Mouse (Mus musculus) spleen, adult 18-20 months (tissue): ENCODE data around the gene Slc27a5.

Experiments
- DNase-seq, 2 experiments: peaks; one replicate each; pipeline ENCODE4 v3.0.0; 2022; ENCODE audit warnings: mixed read lengths in 2 of 2

The Slc27a5 gene

DNA sequence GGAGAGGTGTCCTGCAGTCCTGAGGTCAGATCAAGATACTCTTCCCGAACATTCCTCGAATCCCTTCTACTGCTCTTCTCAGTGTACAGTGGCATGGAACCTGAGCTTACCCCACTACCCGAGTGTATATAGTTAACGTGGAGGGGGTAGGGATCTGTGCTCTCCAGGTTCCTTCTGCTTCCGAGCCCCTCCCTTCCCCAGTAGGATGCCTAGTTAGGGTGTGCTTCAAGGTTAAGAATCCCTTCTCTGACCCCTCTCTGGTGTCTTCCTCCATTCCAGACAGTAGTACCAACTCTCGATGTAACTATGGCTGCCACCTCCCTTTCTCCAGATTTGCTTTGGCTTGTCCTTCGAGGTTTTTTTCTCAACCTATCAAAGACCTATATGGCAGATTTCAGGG, 17.7 kb downstream of the Slc27a5 start:
- no peak for DNase-seq

DNA sequence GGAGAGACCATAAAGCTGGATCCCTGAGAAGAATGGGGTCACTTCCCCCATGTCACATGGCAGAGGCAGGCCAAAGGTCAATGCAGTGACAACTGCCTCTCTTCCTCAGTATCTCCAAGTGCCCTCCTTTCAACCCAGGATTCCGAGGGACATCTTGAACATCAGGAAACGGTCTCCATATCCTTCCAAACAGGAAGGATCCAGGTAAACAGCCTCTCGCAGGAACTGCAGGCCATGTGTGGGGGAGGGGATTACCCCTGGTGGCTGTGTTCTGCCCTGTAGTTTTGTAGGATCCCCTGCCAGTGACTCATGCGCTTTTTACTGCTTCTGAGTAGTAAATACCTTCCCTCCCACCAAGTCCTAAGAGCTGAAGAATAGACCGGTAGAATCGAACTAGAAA, 18.2 kb downstream of the Slc27a5 start:
- DNase-seq: no peak

DNA sequence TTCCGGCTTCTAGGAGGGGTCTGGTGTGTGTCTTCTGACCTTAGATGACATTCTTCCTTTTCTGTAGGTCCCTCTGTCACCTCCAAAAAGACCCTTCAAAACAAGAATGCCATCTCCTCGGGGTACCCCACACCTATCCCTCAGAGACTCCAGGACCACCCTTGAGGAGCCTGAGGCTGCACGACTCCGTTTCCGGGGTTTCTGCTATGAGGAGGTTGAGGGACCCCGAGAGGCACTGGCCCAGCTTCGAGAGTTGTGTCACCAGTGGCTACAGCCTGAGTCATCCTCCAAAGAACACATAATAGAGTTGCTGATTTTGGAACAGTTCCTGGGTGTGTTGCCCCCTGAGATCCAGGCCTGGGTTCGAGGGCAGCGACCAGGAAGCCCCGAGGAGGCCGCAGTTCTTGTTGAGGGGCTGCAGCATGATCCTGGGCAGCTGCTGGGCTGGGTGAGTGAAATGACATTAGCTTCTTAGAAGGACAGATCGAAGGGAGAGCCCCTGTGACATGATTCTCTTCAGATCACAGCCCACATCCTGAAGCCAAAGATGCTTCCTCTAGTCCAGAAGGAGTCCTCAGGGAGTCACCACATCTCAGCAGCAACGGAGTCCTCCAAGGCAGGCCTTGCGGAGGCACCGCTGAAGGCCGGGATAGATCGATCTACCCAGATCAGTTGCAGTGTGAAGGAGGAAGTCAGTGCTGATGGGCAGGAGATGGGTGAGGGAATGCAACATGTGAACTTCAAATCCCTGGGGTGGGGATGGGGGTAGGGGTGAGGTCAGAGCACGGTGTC, 18.9 kb downstream of the Slc27a5 start:
- peak in 1 of 2 experiments; percentile 8 for DNase-seq

DNA sequence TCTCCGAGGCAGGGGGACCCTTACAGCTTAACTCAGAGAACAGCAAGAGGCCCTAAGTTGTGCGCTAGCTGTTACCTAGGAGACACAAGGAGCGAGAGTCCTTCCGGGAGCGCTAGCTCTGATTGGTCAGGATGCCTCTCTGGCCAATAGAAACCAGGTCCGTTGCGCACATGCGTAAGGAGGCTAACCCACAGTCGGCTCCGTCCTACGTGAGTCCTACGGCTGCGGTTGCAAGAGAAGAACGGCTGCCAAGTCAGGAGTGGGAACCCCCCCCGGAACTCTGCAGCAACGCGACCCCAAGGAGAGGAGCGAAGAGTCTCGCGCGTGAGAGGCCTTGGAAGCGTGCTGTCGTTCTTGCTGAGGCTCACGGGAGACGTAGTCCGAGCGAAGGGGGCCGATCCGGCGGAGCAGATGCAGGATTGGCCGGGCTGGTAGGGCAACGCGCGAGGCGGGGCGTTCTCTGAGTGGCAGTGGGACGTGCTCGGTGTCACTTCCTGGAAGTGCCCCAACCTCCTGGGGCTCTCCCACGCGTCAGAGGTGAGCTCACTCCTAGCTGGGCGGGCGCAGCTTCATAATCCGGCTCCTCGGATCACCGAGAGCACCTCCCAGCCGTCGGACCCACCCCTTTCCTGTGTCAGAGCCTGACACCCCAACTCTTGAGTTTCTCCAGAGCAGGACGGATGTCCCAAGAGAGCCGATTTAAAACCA, 20.2 kb downstream of the Slc27a5 start, which contains the start of gene Zfp446:
Gene Zfp446, plus strand, starts transcription at position 167 of the 708 bp plus-strand sequence.
- peak; percentile 91 to 96 for DNase-seq

DNA sequence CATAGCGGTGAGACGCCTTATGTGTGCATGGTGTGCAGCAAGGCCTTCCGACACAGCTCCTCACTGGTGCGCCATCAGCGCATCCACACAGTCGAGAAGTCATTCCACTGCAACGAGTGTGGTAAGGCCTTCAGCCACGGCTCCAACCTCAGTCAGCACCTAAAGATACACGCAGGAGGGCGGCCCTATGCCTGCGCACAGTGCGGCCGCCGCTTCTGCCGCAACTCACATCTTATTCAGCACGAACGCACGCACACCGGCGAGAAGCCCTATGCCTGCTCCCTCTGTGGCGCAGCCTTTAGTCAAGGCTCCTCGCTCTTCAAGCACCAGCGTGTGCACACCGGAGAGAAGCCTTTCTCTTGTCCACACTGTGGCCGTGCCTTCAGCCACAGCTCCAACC, 27.1 kb downstream of the Slc27a5 start:
- DNase-seq: no peak

DNA sequence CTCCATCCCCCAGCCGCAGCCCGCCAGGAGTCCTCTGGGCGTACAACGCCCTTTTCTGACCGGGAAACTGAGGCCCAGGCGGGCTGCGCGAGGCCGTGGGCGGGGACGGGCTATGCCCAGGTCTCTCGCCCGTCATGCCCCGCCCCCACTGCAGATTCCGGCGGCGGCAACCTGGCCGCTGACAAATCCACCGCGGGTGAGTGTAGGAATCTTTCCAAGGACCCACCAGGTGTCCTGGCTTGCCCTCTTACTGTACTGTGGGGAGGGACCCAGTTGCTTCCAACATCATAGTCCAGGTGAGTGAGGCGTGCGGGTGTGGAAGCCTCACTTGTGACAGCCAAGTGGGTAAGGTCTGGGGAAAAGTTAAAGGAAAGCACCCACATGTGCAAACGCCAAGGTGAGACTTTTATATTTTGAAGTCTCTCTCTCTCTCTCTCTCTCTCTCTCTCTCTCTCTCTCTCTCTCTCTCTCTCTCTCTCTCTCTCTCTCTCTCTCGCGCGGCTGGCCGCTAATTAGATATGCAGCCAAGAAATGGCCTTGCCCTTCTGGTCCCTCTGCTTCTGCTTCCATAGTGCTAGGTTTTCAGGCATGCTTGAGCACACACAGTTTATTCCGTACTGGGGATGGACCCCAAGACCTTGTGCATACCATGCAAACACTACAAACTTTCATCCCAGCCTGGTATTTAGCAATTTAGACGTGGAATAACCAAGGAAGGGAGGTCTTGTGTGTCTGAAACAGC, 31.7 kb downstream of the Slc27a5 start:
- DNase-seq: peak; percentile 46 to 71

DNA sequence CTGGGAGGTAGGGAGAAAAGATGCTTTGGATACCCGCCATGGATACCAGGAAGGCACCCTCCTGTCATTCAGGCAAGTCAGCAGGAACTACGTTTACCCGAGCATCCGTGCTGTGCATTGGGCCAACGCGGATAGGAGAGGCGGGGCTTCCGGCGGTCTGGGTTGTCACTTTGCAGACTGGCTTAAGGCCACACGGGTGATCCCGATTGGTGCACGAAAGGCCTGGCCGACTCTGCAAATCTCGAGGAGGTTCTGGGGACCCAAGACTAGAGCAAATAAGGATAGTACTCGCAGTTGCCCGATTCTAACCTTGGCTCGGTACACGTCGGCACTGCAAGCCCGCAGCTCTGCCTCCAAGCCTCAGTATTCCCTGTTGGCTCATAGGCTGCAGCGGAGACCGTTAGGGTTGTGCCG, 32.3 kb downstream of the Slc27a5 start, which contains the start of gene Zfp324:
Gene Zfp324, plus strand, starts transcription at position 161 of the 414 bp plus-strand sequence.
- peak; percentile 77 to 86 for DNase-seq

DNA sequence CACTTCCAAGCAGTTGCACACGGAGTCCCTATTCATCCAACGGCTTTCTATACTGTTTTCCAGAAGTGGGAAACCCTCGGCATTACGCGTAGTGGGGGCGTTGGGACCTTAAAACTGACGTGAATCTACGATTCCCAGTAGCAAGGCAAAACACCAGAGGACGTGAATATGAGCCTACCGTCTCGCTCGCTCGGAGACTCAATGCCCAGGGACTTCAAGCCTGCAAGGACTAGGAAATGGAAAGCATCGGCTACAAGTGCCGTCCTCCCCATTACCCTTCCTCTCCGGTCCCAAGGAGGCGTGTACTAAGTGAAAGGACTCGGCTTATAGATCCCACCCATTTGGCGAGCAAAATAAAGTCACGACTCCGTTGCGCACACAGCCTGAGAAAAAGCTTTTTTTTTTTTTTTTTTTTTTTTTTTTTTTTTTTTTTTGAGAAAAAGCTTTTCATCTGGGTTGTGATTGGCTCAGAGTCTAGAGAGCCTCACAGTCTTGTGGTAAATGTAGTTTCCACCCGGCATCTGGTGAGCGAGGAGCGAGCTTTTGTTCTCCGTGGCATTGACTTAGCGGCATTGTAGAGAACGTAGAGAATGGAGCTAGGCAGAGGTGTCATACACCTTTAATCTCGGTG, 36.4 kb downstream of the Slc27a5 start:
- DNase-seq: peak; percentile 25 to 42

DNA sequence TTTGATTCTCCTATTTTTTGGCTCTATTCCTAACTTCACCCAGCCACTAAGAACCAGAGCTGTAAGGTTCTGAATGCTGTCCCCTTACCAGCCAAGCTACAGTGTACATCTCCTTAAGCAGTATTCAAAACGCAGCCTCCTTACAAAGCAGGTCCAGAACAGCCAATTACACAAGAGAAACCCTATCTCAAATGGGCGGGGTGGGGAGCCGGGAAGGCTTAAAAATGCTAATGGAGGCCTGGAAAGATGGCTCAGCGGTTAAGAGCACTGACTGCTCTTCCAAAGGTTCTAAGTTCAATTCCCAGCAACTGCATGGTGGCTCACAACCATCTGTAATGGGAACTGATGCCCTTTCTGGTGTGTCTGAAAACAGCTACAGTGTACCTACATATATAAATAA, 38.3 kb downstream of the Slc27a5 start:
- DNase-seq: no peak

DNA sequence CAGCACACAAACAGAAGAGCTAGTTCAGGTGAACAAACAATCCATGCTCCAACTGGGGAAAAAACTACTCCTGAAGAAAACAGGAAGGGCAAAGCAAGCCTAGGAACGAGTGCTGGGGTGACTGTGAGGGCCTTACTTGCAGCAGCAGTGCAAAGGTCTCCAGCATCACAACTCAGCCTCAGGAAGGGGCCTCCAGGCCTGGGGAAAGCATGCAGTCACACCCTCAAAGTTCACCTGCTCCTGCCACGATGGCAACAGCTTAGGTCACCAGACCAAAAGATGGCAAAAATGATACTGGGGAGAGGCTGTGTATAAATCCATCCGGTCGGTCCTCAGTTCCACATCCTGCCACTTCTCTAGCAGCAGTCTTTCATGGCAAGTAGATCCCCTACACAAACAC, 39.0 kb downstream of the Slc27a5 start:
- no peak for DNase-seq

DNA sequence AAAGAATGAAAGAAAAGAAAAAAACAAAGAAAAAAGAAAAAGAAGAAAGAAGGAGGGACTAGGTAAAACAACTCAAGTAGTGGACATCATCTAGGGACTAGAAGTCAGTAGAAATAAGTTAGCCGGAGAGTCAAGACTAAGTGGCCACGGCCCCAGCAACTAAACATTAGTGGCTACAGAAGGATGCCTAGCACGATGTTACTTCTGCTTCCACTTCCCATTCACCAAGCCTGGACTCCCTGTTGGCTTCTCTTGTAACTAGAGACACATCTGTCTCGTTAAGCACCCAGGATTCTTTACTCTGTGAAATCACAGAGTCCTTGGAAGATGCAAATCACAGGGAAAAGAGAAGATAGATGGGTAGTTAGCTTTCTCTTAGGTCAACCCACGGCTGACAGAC, 40.5 kb downstream of the Slc27a5 start:
- no peak for DNase-seq

DNA sequence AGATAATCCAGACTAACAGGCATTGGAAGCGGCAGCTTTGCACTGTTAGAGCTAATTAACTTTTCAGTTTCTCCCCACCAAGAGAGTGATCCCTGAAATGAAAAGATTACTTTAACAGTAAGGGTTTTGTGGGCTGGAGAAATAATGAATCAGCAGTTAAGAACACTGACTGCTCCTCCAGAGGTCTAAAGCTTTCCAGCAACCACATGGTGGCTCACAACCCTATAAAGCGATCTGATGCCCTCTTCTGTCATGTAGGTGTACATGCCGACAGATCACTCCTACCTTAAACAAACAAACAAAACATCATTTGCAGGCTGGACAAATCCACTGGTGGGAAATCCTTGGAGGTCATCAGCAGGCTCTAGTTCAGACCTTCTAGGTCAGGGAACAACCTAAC, 43.1 kb downstream of the Slc27a5 start:
- no peak for DNase-seq

DNA sequence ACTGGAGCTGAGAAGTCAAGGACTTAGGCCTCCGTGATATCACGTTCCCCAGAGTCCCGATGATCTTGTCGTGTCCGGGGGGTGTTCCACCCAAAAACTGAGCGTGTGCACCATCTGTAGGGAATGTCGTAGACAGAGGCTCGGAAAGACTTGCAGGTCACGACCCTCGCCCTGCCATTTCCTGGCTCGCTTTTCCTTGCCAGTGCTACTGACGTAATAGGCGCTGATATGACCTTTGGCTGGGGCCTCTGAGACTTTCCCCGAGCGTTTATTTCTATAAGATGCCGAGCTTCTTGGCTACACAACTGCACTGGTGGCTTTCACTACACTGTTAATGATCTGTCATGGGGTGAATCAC, 48.1 kb downstream of the Slc27a5 start:
- no peak for DNase-seq

DNA sequence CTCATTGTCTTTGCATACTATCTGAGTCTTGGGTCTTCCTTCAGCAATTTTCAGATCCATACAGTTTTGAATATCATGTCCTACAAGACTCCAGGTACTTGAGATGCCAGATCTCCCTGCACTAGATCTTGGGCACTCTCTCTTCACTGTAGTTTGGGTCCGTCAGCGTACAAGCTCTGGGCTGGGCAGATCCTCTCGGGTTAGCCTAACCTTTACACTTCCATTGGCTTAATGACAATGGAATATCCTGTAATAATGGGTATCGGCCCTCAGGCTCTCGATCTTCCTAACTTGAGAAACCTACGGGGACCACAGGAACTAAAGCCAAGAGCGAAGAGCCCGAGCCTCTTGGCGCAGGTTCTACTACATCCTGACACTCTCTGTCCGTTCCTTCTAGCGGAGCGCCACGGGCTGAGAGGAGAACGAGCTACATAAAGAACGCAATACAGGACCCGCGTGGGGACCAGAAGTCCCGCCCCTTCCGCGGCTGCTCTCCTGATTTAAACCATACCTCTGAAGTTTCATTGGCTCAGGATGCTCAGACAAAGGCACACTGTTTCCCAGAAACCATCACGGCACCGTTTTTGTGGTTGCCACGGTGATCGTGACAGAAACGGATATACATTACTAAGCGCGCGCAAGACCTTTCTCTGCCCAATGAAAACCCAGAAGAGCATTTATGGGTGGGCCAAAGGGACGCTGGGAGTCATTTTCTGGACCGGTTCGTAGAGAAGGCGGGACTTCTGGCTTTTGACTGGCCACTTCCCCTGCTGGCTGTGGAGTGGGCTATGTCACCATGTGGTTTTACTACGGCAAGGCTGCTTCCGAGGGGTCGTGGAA, 48.7 kb downstream of the Slc27a5 start:
- peak; percentile 85 to 86 for DNase-seq

DNA sequence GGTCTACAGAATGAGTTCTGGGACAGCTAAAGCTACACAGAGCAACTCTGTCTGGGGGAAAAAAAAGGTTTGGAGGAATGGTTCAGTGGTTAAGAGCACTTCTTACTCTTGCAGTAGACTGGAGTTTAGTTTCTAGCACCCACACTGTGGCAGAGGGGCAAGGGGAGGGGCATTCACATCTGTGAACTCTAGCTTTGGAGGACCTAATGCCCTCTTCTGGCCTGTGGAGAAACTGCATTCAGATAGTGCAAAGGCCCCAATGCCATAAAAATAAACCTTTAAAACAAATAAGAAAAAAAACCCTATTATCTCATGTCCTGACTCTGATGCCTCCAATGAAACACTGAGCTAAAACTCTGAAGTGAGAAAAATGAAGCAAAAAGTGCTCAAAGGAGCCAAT, 54.5 kb downstream of the Slc27a5 start:
- DNase-seq: no peak

DNA sequence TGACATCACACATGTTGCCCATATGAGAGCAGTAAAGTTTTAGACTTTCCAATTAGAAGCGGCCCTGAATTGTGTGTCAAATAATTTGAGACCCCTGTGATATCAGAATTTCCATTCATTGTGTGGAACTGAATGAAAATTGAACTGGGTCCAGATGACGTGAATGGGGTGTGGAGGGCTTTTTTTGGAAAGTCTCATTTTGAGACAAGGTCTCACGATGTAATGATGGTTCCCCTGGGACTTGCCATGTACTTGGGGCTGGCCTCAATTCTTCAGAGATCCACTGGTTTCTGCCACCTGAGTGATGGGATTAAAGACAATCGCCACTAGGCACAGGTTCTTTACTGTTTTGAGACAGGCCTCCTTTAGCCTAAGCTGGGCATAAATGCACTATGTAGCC, 57.4 kb downstream of the Slc27a5 start:
- DNase-seq: no peak
